Mouse (Mus musculus) kidney, postnatal 0 days (tissue): ENCODE results near the gene Pou5f1. TPM values are rescaled to one million over a fixed set of nuclear protein-coding genes. Genes with fewer than 3 reads are reported as not detected.

Experiments
- ATAC-seq: fragments of 200-750 bp; cut with Nextera tagmentation; replicated peaks from 2 replicates; pipeline ENCODE4 v1.8.0; 2017; ENCODE audit warnings: low read depth, moderate number of reproducible peaks, moderate TSS enrichment, moderate library complexity; ENCODE audit not compliant: low FRiP score
- DNase-seq: peaks from one replicate; pipeline ENCODE4 v3.0.0-alpha.2; 2016; ENCODE audit warnings: low spot score
- H3K27ac ChIP-seq: fragments of 300-500 bp; sonication (generic); 2 replicates; pipeline ENCODE4 v1.5.1; 2014; ENCODE audit warnings: mild to moderate bottlenecking
- H3K27me3 ChIP-seq: fragments of 300-500 bp; sonication (generic); 2 replicates; pipeline ENCODE4 v1.6.1; 2014; ENCODE audit warnings: low read length, mixed read lengths; ENCODE audit not compliant: insufficient read depth
- H3K36me3 ChIP-seq: fragments of 300-500 bp; sonication (generic); 2 replicates; pipeline ENCODE4 v1.6.1; 2014; ENCODE audit warnings: low read length, mixed read lengths; ENCODE audit not compliant: insufficient read depth
- H3K4me1 ChIP-seq: fragments of 300-500 bp; sonication (generic); replicated peaks from 2 replicates; pipeline ENCODE4 v1.6.1; 2014; ENCODE audit warnings: antibody characterized with exemption, low read length, mixed read lengths; ENCODE audit not compliant: insufficient read depth
- H3K4me2 ChIP-seq: fragments of 300-500 bp; sonication (generic); 2 replicates; pipeline ENCODE4 v1.6.1; 2014; ENCODE audit warnings: mild to moderate bottlenecking, low read length, moderate library complexity, mixed read lengths
- H3K4me3 ChIP-seq: fragments of 300-500 bp; sonication (generic); replicated peaks from 2 replicates; pipeline ENCODE4 v1.5.1; 2014; ENCODE audit warnings: low read depth, low read length
- H3K9ac ChIP-seq: fragments of 300-500 bp; sonication (generic); 2 replicates; pipeline ENCODE4 v1.6.1; 2014; ENCODE audit warnings: low read depth, low read length
- H3K9me3 ChIP-seq: fragments of 300-500 bp; sonication (generic); replicated peaks from 2 replicates; pipeline ENCODE4 v1.6.1; 2016; ENCODE audit warnings: low read length, inconsistent platforms, mixed read lengths
- CTCF ChIP-seq: IDR thresholded peaks from 2 replicates; pipeline ENCODE4 v1.5.1; 2016; ENCODE audit warnings: antibody characterized with exemption, low read depth, mild to moderate bottlenecking, moderate library complexity
- WGBS: fragments of 180-500 bp; shearing (Covaris S2); extraction: QIAGEN DNeasy Blood & Tissue Kit; methylation state at CpG from one replicate; pipeline ENCODE4 v1.1.7; 2014; 5-methylcytosine and 5-hydroxymethylcytosine counted together
- polyA plus RNA-seq: library from polyadenylated mRNA; unstranded; fragments of >200 nt; fragmentation: Nextera tagmentation; extraction: Ambion mirVana; gene quantifications from 2 replicates; pipeline ENCODE4 v1.2.1, GENCODE M21; 2015

The Pou5f1 gene
- polyA plus RNA-seq, 1 experiment from 2014 or later, result not detected

DNA sequence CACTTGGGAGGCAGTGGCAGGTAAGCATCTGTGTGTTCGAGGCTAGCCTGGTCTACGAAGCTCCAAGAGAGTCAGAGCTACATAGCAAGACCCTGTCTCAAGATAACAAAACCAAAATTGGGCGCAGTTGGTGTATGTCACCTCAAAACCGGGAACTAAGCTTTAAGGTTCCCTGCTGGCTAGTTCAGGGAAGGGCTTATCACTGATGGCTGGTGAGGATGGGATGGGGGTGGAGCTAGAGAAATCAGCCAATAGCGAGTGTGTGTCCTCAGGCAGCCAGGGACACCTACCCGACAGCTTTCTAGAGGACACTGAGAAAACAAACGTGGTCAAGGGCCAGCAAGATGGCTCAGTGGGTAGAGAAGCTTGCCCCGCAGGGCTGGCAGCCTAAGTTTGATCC is 52.4 kb downstream of the Pou5f1 start:
- no peak overlapping the region for H3K27ac ChIP-seq
- H3K9ac ChIP-seq, result no peak overlapping the region
- ATAC-seq (no peak), DNase-seq (no peak)
- no peaks in the 10 kb centered on the region for H3K9me3 ChIP-seq
- TF ChIP-seq CTCF, result no peak
- 63% methylated on average over 8 of the region's 8 CpGs for WGBS
- H3K36me3 ChIP-seq, result no peaks in the 10 kb centered on the region
- H3K4me3 ChIP-seq, result no peak overlapping the region
- H3K4me2 ChIP-seq, result no peak overlapping the region
- H3K27me3 ChIP-seq, result no peaks in the 10 kb centered on the region
- H3K4me1 ChIP-seq, result no peaks in the 10 kb centered on the region

Other genes with a start within 250 kb of the Pou5f1 start
- 111 and 125 TPM in 2 replicates for gene H2-D1, start 243.3 kb upstream of the Pou5f1 start, polyA plus RNA-seq
- not detected in 2 replicates for gene H2-Q1, start 185.6 kb upstream of the Pou5f1 start, polyA plus RNA-seq
- 4.6 and 6.1 TPM in 2 replicates for gene H2-Q2, start 163.8 kb upstream of the Pou5f1 start, polyA plus RNA-seq
- gene H2-Q4, start 126.4 kb upstream of the Pou5f1 start, polyA plus RNA-seq, result 6.1 and 6.8 TPM in 2 replicates
- 7.0 and 7.2 TPM in 2 replicates for gene H2-Q6, start 81.2 kb upstream of the Pou5f1 start, polyA plus RNA-seq
- 15.4 and 15.6 TPM in 2 replicates for gene H2-Q7, start 66.9 kb upstream of the Pou5f1 start, polyA plus RNA-seq
- gene H2-Q10, start 35.9 kb upstream of the Pou5f1 start, polyA plus RNA-seq, result 1.1 and 1.4 TPM in 2 replicates
- 35.5 and 44.5 TPM in 2 replicates for gene Tcf19, start 10.8 kb downstream of the Pou5f1 start, polyA plus RNA-seq
- 8.2 and 9.1 TPM in 2 replicates for gene Cchcr1, start 11.1 kb downstream of the Pou5f1 start, polyA plus RNA-seq
- gene Psors1c2, start 27.2 kb downstream of the Pou5f1 start, polyA plus RNA-seq, result 0.14 and 0.17 TPM in 2 replicates
- gene Cdsn, start 46.1 kb downstream of the Pou5f1 start, polyA plus RNA-seq, result 0.13 and 0.18 TPM in 2 replicates
- not detected in 2 replicates for gene 2300002M23Rik, start 61.4 kb downstream of the Pou5f1 start, polyA plus RNA-seq
- 4.2 and 5.0 TPM in 2 replicates for gene Sfta2, start 95.5 kb downstream of the Pou5f1 start, polyA plus RNA-seq
- not detected in 2 replicates for gene Gm9573, start 120.6 kb downstream of the Pou5f1 start, polyA plus RNA-seq
- gene Mucl3, start 137.7 kb downstream of the Pou5f1 start, polyA plus RNA-seq, result 0.11 and 0.13 TPM in 2 replicates
- 12.7 and 13.5 TPM in 2 replicates for gene Vars2, start 161.6 kb downstream of the Pou5f1 start, polyA plus RNA-seq
- 35.6 and 36.5 TPM in 2 replicates for gene Gtf2h4, start 167.7 kb downstream of the Pou5f1 start, polyA plus RNA-seq
- gene Ddr1, start 198.6 kb downstream of the Pou5f1 start, polyA plus RNA-seq, result 89.1 and 94.3 TPM in 2 replicates